Mouse (Mus musculus): ENCODE measurements around the gene Ap1g1. TPM values are rescaled to one million over a fixed set of nuclear protein-coding genes. Genes with fewer than 3 reads are reported as not detected.
"Not testable (repeated sequence)": the region's sequence is repeated elsewhere in the genome, so short reads cannot be mapped to it uniquely, and the experiment has no call there.

Ap1g1 gene
- polyA plus RNA-seq, 1 experiment, result 80.9 TPM

GRCm38 (mm10) chr8:109751731-109752485 lies 26.4 kb upstream of the Ap1g1 start:
- H3K4me3 ChIP-seq (ENCODE audit: insufficient read depth, low read length), result no peak overlapping the region
- H3K27ac ChIP-seq (ENCODE audit: insufficient read depth, low read depth, low read length), result no peak overlapping the region
- TF ChIP-seq CTCF (IDR thresholded peaks at IDR 0.05; ENCODE audit: low read depth, low read length) (no peak), POLR2A (IDR thresholded peaks at IDR 0.05; ENCODE audit: borderline replicate concordance, low read depth, low read length) (no peak)
- H3K4me1 ChIP-seq (ENCODE audit: control insufficient read depth, insufficient read depth, low read length), result peaks cover 22% of the 10 kb centered on the region

- H3K27ac ChIP-seq (ENCODE audit: insufficient read depth, low read depth, low read length), result no peak overlapping the region
- H3K4me1 ChIP-seq (ENCODE audit: control insufficient read depth, insufficient read depth, low read length), result peaks cover 22% of the 10 kb centered on the region
- H3K4me3 ChIP-seq (ENCODE audit: insufficient read depth, low read length), result no peak overlapping the region
- TF ChIP-seq CTCF (IDR thresholded peaks at IDR 0.05; ENCODE audit: low read depth, low read length) (no peak), POLR2A (IDR thresholded peaks at IDR 0.05; ENCODE audit: borderline replicate concordance, low read depth, low read length) (no peak)
Measured at GRCm38 (mm10) chr8:109754696-109755095, 23.7 kb upstream of the Ap1g1 start.

- not testable (repeated sequence) for H3K4me3 ChIP-seq (ENCODE audit: insufficient read depth, low read length); H3K27ac ChIP-seq (ENCODE audit: insufficient read depth, low read depth, low read length)
- H3K4me1 ChIP-seq (ENCODE audit: control insufficient read depth, insufficient read depth, low read length), result peaks cover 26% of the 10 kb centered on the region
Measured at GRCm38 (mm10) chr8:109755554-109755953, 22.8 kb upstream of the Ap1g1 start.

GRCm38 (mm10) chr8:109756849-109757248 lies 21.5 kb upstream of the Ap1g1 start:
- TF ChIP-seq CTCF (IDR thresholded peaks at IDR 0.05; ENCODE audit: low read depth, low read length), result no peak
- Histone ChIP-seq H3K27ac (ENCODE audit: insufficient read depth, low read depth, low read length) (no peak overlapping the region), H3K4me1 (ENCODE audit: control insufficient read depth, insufficient read depth, low read length) (peaks cover 21% of the 10 kb centered on the region), H3K4me3 (ENCODE audit: insufficient read depth, low read length) (no peak overlapping the region)

- H3K4me3 ChIP-seq (ENCODE audit: insufficient read depth, low read length), result no peak overlapping the region
- TF ChIP-seq CTCF (IDR thresholded peaks at IDR 0.05; ENCODE audit: low read depth, low read length) (no peak), POLR2A (IDR thresholded peaks at IDR 0.05; ENCODE audit: borderline replicate concordance, low read depth, low read length) (no peak)
- H3K27ac ChIP-seq (ENCODE audit: insufficient read depth, low read depth, low read length), result peak overlapping the region; percentile 32; the same call in 1 of the 2 replicates
- H3K4me1 ChIP-seq (ENCODE audit: control insufficient read depth, insufficient read depth, low read length), result peaks cover 21% of the 10 kb centered on the region
Measured at GRCm38 (mm10) chr8:109759426-109759825, 18.9 kb upstream of the Ap1g1 start.

GRCm38 (mm10) chr8:109760221-109760620 lies 18.1 kb upstream of the Ap1g1 start:
- no peak overlapping the region for H3K4me3 ChIP-seq (ENCODE audit: insufficient read depth, low read length)
- H3K27ac ChIP-seq (ENCODE audit: insufficient read depth, low read depth, low read length), result peak overlapping the region; percentile 32
- peaks cover 21% of the 10 kb centered on the region for H3K4me1 ChIP-seq (ENCODE audit: control insufficient read depth, insufficient read depth, low read length)
- TF ChIP-seq CTCF (IDR thresholded peaks at IDR 0.05; ENCODE audit: low read depth, low read length) (no peak), POLR2A (IDR thresholded peaks at IDR 0.05; ENCODE audit: borderline replicate concordance, low read depth, low read length) (no peak)

GRCm38 (mm10) chr8:109764031-109764430 lies 14.3 kb upstream of the Ap1g1 start:
- no peak overlapping the region for H3K27ac ChIP-seq (ENCODE audit: insufficient read depth, low read depth, low read length)
- no peak for TF ChIP-seq CTCF (IDR thresholded peaks at IDR 0.05; ENCODE audit: low read depth, low read length)
- TF ChIP-seq POLR2A (IDR thresholded peaks at IDR 0.05; ENCODE audit: borderline replicate concordance, low read depth, low read length), result no peak
- H3K4me1 ChIP-seq (ENCODE audit: control insufficient read depth, insufficient read depth, low read length), result peaks cover 15% of the 10 kb centered on the region
- H3K4me3 ChIP-seq (ENCODE audit: insufficient read depth, low read length), result no peak overlapping the region

- H3K4me1 ChIP-seq (ENCODE audit: control insufficient read depth, insufficient read depth, low read length), result no peaks in the 10 kb centered on the region
- H3K4me3 ChIP-seq (ENCODE audit: insufficient read depth, low read length), result no peak overlapping the region
- TF ChIP-seq POLR2A (IDR thresholded peaks at IDR 0.05; ENCODE audit: borderline replicate concordance, low read depth, low read length) (no peak), CTCF (IDR thresholded peaks at IDR 0.05; ENCODE audit: low read depth, low read length) (no peak)
Measured at GRCm38 (mm10) chr8:109766081-109766480, 12.3 kb upstream of the Ap1g1 start.

GRCm38 (mm10) chr8:109773154-109773553 lies 5.2 kb upstream of the Ap1g1 start:
- H3K4me1 ChIP-seq (ENCODE audit: control insufficient read depth, insufficient read depth, low read length), result peaks cover 23% of the 10 kb centered on the region
- TF ChIP-seq CTCF (IDR thresholded peaks at IDR 0.05; ENCODE audit: low read depth, low read length) (no peak), POLR2A (IDR thresholded peaks at IDR 0.05; ENCODE audit: borderline replicate concordance, low read depth, low read length) (no peak)
- H3K4me3 ChIP-seq (ENCODE audit: insufficient read depth, low read length), result 0 out of 2 replicates have a peak overlapping the region, but pooled peaks have one; percentile 17
- peak overlapping the region; percentile 80 for H3K27ac ChIP-seq (ENCODE audit: insufficient read depth, low read depth, low read length)

More at GRCm38 (mm10) chr8:109766081-109766480, 12.3 kb upstream of the Ap1g1 start:
- no peak overlapping the region for H3K27ac ChIP-seq (ENCODE audit: insufficient read depth, low read depth, low read length)

GRCm38 (mm10) chr8:109777851-109778250 lies 503 bp upstream of the Ap1g1 start:
- TF ChIP-seq CTCF (IDR thresholded peaks at IDR 0.05; ENCODE audit: low read depth, low read length) (no peak), POLR2A (IDR thresholded peaks at IDR 0.05; ENCODE audit: borderline replicate concordance, low read depth, low read length) (no peak)
- H3K27ac ChIP-seq (ENCODE audit: insufficient read depth, low read depth, low read length), result peak overlapping the region; percentile 83
- H3K4me3 ChIP-seq (ENCODE audit: insufficient read depth, low read length), result peak overlapping the region; percentile 60; the same call in 1 of the 2 replicates
- peaks cover 21% of the 10 kb centered on the region for H3K4me1 ChIP-seq (ENCODE audit: control insufficient read depth, insufficient read depth, low read length)
